Mouse (Mus musculus) adrenal gland, postnatal 14 days (tissue): ENCODE data around the gene Gns. TPM values are rescaled to one million over a fixed set of nuclear protein-coding genes. Genes with fewer than 3 reads are reported as not detected.

Experiments
- DNase-seq: peaks from one replicate; pipeline ENCODE4 v3.0.0; 2021; ENCODE audit warnings: mixed read lengths
- total RNA-seq: library from RNA; stranded (reverse); gene quantifications from 2 replicates; pipeline ENCODE4 v1.2.3, GENCODE M21; 2021

Gene Gns
- total RNA-seq, 1 experiment from 2014 or later = 126 TPM

GRCm38 (mm10) chr10:121403104-121403503 lies 38.2 kb downstream of the Gns start:
- no peak for DNase-seq

- no peak for DNase-seq
These were observed 39.1 kb downstream of the Gns start for GRCm38 (mm10) chr10:121403946-121404345.

GRCm38 (mm10) chr10:121409717-121410116 lies 44.8 kb downstream of the Gns start:
- DNase-seq = peak; percentile 46

- no peak for DNase-seq
These were observed 47.0 kb downstream of the Gns start for GRCm38 (mm10) chr10:121411721-121412455.

GRCm38 (mm10) chr10:121412824-121413223 lies 47.9 kb downstream of the Gns start:
- no peak for DNase-seq

- no peak for DNase-seq
These were observed 49.2 kb downstream of the Gns start for GRCm38 (mm10) chr10:121414127-121414526.

GRCm38 (mm10) chr10:121418835-121419234 lies 53.9 kb downstream of the Gns start:
- no peak for DNase-seq

GRCm38 (mm10) chr10:121419640-121420470 lies 55.0 kb downstream of the Gns start:
- peak; percentile 63 for DNase-seq

- DNase-seq = no peak
These were observed 56.1 kb downstream of the Gns start for GRCm38 (mm10) chr10:121421023-121421422.

GRCm38 (mm10) chr10:121421657-121422290 lies 56.9 kb downstream of the Gns start:
- no peak for DNase-seq

GRCm38 (mm10) chr10:121422294-121422693 lies 57.4 kb downstream of the Gns start:
- DNase-seq = no peak

- no peak for DNase-seq
These were observed 58.9 kb downstream of the Gns start for GRCm38 (mm10) chr10:121423541-121424349.

GRCm38 (mm10) chr10:121424455-121424854 lies 59.6 kb downstream of the Gns start:
- no peak for DNase-seq

GRCm38 (mm10) chr10:121425079-121425478 lies 60.2 kb downstream of the Gns start:
- no peak for DNase-seq

GRCm38 (mm10) chr10:121425506-121426025 lies 60.7 kb downstream of the Gns start:
- DNase-seq = no peak

GRCm38 (mm10) chr10:121426458-121427070 lies 61.7 kb downstream of the Gns start:
- DNase-seq = no peak

- DNase-seq = peak; percentile 60
These were observed 62.2 kb downstream of the Gns start for GRCm38 (mm10) chr10:121427136-121427535.

GRCm38 (mm10) chr10:121428011-121428711 lies 63.3 kb downstream of the Gns start:
- DNase-seq = no peak

- no peak for DNase-seq
These were observed 64.2 kb downstream of the Gns start for GRCm38 (mm10) chr10:121429089-121429488.

GRCm38 (mm10) chr10:121429581-121429980 lies 64.7 kb downstream of the Gns start:
- DNase-seq = no peak
